Mouse (Mus musculus): ENCODE results near the gene Focad. TPM values are rescaled to one million over a fixed set of nuclear protein-coding genes. Genes with fewer than 3 reads are reported as not detected.

Gene Focad
- polyA plus RNA-seq, 1 experiment = 42.1 TPM

DNA sequence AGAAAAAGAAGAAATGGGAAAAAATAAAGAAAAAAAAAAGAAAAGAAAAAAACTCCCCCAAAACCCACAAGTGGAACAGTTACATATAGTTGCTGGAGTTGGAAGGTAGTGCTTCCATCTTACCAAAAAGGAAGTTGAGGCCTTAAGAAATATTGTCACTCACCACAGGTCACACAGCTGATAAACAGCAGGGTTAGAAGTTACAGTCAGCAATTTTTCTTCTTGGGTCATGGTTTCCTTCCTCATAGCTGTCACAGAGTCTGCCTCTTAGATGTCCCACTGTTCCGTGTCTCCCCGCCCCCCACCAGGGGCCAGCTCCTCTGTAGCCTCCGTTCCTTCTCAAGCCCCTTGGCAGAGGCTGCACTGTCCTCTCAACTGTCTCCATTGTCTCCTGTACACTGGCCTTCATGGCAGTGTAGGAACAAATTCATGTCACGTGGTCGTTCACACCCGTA, 345.3 kb downstream of the Focad start:
- H3K27ac ChIP-seq (ENCODE audit: insufficient read depth, low read length) = no peak overlapping the region
- H3K4me1 ChIP-seq (ENCODE audit: control insufficient read depth, insufficient read depth, low read length) = no peaks in the 10 kb centered on the region
- no peak for TF ChIP-seq POLR2A (IDR thresholded peaks at IDR 0.05; ENCODE audit: extremely low read depth, insufficient read depth, low read length)
- TF ChIP-seq CTCF (IDR thresholded peaks at IDR 0.05; ENCODE audit: extremely low read depth, insufficient read depth, low read length) = no peak
- no peak overlapping the region for H3K4me3 ChIP-seq (ENCODE audit: insufficient read depth, low read length)

DNA sequence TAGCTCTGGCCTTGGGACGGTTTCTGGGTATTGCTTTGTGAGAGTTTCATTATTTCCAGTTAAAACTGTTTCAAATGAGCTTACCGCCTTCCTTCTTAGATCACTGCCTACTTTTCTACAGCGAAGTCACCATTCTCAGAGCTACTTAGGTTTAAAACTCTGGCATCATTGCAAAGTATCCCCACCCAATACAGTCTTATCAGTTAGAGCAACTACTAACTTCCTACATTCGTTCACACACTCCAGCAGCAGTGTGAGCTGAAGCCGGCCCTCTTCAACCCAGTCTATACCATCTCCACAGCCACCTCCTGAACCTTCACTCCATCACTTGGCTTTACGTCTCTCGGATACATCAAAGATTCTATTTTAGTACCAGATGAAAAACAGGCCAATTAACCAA, 346.4 kb downstream of the Focad start:
- TF ChIP-seq CTCF (IDR thresholded peaks at IDR 0.05; ENCODE audit: extremely low read depth, insufficient read depth, low read length) = no peak
- no peak for TF ChIP-seq POLR2A (IDR thresholded peaks at IDR 0.05; ENCODE audit: extremely low read depth, insufficient read depth, low read length)
- H3K4me3 ChIP-seq (ENCODE audit: insufficient read depth, low read length) = no peak overlapping the region
- H3K4me1 ChIP-seq (ENCODE audit: control insufficient read depth, insufficient read depth, low read length) = no peaks in the 10 kb centered on the region
- H3K27ac ChIP-seq (ENCODE audit: insufficient read depth, low read length) = no peak overlapping the region

DNA sequence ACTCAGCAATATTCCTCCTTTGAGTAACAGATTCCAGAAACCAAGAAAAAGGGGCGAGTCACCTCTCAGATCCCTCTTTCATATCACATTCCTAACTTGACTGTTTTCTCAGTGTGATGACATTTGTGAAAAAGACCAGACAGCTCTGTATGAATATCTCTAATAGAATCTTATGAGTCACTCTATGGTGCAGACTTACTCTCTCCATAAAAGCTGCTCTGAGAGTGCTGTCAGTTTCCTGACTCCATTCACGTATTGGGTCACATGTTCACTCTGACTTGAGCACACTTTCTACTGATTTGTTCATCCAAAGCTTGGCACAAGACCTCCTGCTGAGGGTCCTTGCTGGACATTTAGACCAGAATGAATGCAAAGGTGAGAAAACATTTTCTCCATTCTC, 354.5 kb downstream of the Focad start:
- H3K4me3 ChIP-seq (ENCODE audit: insufficient read depth, low read length) = no peak overlapping the region
- H3K27ac ChIP-seq (ENCODE audit: insufficient read depth, low read length) = no peak overlapping the region
- H3K4me1 ChIP-seq (ENCODE audit: control insufficient read depth, insufficient read depth, low read length) = no peaks in the 10 kb centered on the region
- TF ChIP-seq CTCF (IDR thresholded peaks at IDR 0.05; ENCODE audit: extremely low read depth, insufficient read depth, low read length) (no peak), POLR2A (IDR thresholded peaks at IDR 0.05; ENCODE audit: extremely low read depth, insufficient read depth, low read length) (no peak)

DNA sequence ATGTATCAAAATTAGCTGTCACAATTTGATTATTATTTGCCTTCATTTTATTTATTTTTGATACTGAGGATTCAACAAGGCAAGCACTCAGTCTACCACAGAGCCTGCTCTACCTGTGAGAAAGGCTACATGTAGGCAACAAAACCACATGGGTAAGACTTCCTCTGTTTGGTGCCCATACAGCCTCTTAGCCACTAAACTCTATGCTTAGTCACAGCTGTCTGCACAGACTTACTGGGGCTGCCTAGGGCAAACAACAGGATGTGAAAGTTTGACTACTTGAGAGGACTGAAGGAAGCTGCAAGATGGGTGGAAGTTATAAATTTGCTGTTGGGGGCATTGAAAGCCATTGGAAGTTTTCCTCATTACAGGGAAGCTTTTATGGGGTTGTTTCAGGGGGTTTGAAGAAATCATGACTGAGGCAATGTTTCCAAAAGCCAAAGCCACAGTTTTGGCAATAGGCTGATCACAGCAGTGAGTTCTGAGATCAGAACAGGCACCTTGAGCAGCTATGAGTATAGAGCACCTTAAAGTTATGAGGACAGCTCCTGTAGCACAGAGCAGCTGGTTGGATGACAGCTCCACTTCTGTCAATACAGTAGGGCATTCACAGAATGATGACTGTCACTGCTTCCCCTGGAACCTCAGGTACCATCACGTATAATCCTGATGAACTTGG, 355.8 kb downstream of the Focad start:
- H3K4me1 ChIP-seq (ENCODE audit: control insufficient read depth, insufficient read depth, low read length) = no peaks in the 10 kb centered on the region
- no peak overlapping the region for H3K27ac ChIP-seq (ENCODE audit: insufficient read depth, low read length)
- H3K4me3 ChIP-seq (ENCODE audit: insufficient read depth, low read length) = no peak overlapping the region
- TF ChIP-seq CTCF (IDR thresholded peaks at IDR 0.05; ENCODE audit: extremely low read depth, insufficient read depth, low read length) (no peak), POLR2A (IDR thresholded peaks at IDR 0.05; ENCODE audit: extremely low read depth, insufficient read depth, low read length) (no peak)

DNA sequence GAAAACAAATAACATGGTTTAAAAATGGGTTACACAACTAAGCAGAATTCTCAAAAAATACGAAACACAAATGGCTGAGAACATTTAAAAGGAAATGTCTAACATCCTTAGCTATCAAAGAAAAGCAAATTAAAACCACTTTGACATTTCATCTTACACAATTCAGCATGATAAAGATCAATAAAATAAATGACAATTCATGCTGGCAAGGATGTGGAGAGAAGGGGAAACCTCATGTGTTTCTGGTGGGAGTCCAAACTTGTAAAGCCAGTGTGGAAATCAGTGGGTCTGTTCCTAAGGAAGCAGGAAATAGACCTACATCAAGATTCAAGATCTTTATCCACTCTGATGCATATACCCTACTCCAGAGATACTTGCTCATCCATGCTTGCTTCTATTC, 363.7 kb downstream of the Focad start:
- TF ChIP-seq CTCF (IDR thresholded peaks at IDR 0.05; ENCODE audit: extremely low read depth, insufficient read depth, low read length) (no peak), POLR2A (IDR thresholded peaks at IDR 0.05; ENCODE audit: extremely low read depth, insufficient read depth, low read length) (no peak)
- no peak overlapping the region for H3K4me3 ChIP-seq (ENCODE audit: insufficient read depth, low read length)
- H3K27ac ChIP-seq (ENCODE audit: insufficient read depth, low read length) = no peak overlapping the region
- H3K4me1 ChIP-seq (ENCODE audit: control insufficient read depth, insufficient read depth, low read length) = no peaks in the 10 kb centered on the region

DNA sequence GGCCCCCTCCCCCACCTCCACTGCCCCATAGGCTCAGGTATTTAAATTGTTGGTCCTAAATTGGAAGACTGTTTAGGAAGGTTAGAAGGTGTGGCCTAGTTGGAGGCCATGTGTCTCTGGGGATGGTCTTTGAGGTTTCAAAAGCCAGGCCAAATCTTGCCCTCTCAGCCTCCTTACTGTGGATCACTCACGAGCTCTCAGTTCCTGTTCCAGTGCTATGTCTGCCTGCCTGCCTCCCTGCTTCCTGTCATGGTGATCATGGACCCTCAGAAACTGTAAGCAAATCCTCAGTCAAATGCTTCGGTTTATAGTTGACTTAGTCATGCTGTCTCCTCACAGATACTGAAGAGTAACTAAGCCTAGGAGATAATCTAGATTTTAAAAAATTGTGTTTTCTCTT, 364.2 kb downstream of the Focad start:
- H3K4me1 ChIP-seq (ENCODE audit: control insufficient read depth, insufficient read depth, low read length) = no peaks in the 10 kb centered on the region
- TF ChIP-seq CTCF (IDR thresholded peaks at IDR 0.05; ENCODE audit: extremely low read depth, insufficient read depth, low read length) = no peak
- TF ChIP-seq POLR2A (IDR thresholded peaks at IDR 0.05; ENCODE audit: extremely low read depth, insufficient read depth, low read length) = no peak
- H3K27ac ChIP-seq (ENCODE audit: insufficient read depth, low read length) = no peak overlapping the region
- H3K4me3 ChIP-seq (ENCODE audit: insufficient read depth, low read length) = no peak overlapping the region

Other genes with a start within 250 kb of the Focad start
- gene Mllt3, start 61.3 kb upstream of the Focad start, polyA plus RNA-seq (2012; rRNA removed) = 22.5 and 23.2 TPM in 2 replicates